Mouse (Mus musculus) c-Kit-negative CD71-positive TER-119-positive erythroid progenitor cells, embryonic 14.5 days (primary cell): ENCODE measurements around the gene Tk1.
"Not testable (repeated sequence)": the region's sequence is repeated elsewhere in the genome, so short reads cannot be mapped to it uniquely, and the experiment has no call there.

Experiments
- DNase-seq: peaks from one replicate; pipeline ENCODE4 v3.0.0-alpha.2; 2013; ENCODE audit warnings: low read depth, low spot score

Gene Tk1

DNA sequence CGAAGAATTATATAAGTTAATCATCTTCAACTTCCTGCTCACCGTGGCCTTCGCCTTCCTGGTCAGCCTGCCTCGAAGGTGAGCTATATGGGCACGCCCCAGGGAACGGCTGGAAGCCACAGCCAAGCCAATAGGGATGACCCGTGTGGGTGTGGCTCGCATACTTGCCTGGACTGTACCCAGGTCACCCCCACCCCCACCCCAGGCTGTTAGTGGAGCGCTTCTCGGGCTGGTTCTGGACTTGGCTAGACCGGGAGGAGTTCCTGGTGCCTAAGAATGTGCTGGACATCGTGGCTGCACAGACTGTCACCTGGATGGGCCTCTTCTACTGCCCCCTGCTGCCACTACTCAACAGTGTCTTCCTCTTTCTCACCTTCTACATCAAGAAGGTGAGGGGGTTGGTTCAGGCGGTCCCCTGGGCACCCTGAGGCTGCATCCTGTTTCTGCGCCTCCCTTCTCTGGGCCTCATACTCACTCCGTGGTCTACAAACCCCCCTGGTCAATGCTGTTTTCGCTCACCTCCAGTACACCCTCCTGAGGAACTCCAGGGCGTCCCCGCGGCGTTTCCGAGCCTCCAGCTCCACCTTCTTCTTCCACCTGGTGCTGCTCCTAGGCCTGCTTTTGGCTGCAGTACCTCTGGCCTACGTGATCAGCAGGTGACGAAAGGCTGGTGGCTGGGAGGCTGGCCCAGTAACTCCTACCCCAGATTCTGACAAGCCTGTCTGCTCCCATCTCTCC lies 35.0 kb downstream of the Tk1 start:
- peak; percentile 63 for DNase-seq

GRCm38 (mm10) chr11:117790286-117790685 lies 35.6 kb downstream of the Tk1 start:
- DNase-seq = peak; percentile 73

- not testable (repeated sequence) for DNase-seq
Measured at GRCm38 (mm10) chr11:117788481-117788880, 37.4 kb downstream of the Tk1 start.

GRCm38 (mm10) chr11:117786294-117786693 lies 39.6 kb downstream of the Tk1 start:
- no peak for DNase-seq

- DNase-seq = no peak
Measured at GRCm38 (mm10) chr11:117783683-117784309, 42.1 kb downstream of the Tk1 start.

DNA sequence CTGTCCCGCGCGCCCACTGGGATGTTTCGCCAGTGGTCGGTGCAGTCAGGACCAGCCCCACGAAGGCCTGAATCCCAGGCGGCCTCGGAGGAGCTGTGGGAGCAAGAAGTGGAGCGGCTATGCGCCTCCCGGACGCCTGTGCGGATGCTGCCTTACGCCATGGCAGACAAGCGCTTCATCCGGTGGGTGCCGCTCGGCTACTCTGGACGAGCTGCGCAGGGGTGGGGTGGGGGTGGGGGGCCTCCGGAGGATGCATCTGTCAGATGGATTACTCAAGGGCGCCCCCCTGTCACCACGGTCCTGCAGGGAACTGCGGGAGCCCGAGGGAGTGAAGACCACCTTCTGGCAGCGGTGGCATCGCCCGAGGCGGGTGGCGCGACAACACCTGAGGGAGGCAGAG lies 42.8 kb downstream of the Tk1 start:
- no peak for DNase-seq

- no peak for DNase-seq
Measured at GRCm38 (mm10) chr11:117782705-117783034, 43.2 kb downstream of the Tk1 start.

- DNase-seq = no peak
Measured at GRCm38 (mm10) chr11:117781993-117782704, 43.7 kb downstream of the Tk1 start, which contains the start of the genes Tmc8 and Tmc6. TSS of gene Tmc8 (plus strand) at chr11:117782076. TSS of gene Tmc6 (minus strand) at chr11:117782198.

DNA sequence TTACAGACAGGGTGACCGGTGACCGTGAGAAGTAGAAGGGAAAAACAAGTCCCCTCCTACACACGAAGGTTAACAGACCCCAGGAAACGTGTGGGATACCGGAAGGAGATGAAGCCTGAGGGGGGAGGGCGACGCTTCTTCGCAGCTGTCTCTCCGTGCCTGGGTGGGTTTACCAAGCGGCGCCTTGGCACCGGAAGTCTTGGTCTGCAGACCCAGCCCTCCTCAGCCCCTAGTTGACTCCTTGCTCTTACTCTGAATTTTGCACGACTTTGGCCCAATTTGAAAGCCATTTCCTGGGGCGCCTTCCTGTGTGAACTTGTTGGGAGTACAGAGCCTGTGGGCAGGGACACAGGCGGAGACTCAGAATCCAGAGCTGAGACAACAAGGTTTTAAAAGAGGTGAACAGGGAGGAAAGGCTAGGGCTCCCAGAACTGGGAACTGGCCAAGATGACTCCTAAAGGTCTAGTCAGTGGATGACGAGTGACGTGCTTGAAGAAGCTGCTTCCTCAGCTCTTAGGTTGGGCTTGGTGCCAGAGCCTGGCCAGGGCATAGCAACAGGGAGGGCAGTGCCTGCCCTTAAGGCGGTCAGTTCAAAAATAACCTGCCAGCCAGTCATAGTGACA lies 44.6 kb downstream of the Tk1 start:
- peak; percentile 57 for DNase-seq

- DNase-seq = peak; percentile 91
Measured at GRCm38 (mm10) chr11:117780582-117781111, 45.2 kb downstream of the Tk1 start.

GRCm38 (mm10) chr11:117780199-117780515 lies 45.7 kb downstream of the Tk1 start:
- no peak for DNase-seq

DNA sequence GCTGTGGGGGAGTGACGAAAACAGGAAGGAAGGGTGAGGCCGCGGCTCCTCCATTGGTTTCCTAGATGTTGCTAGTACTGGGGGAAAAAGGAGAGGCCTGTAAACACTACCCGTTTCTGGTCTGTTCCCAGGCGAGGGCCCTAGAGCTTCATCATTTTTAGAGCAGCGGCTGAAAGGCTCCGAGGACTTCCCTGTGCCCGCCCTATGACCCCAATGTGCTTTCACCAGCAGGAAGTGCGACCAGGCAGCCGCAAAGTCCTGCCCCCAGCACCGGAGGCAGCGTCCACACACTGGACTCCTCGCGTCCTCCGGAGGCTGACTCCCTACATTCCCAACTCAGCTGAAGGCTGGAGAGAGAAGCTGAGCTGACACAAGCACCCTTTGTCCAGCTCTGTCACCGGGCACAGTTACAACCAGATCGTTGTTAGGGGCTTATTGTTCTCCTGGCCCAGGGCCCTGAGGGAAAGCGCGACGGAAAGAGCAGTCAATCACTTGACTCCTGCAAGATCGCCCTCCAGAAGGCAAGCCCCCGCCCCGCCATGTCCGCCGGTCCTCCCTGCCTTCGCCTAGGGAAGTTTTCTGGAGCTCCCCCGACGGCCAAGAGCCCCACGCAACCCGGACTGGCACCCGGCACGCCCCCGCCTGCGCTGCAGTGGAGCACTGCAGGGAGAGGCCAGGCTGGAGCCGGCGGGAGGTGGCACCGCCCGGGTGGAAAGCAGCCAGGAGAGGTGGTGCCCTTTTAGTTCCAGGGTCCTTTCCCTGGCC lies 46.3 kb downstream of the Tk1 start:
- no peak for DNase-seq

DNA sequence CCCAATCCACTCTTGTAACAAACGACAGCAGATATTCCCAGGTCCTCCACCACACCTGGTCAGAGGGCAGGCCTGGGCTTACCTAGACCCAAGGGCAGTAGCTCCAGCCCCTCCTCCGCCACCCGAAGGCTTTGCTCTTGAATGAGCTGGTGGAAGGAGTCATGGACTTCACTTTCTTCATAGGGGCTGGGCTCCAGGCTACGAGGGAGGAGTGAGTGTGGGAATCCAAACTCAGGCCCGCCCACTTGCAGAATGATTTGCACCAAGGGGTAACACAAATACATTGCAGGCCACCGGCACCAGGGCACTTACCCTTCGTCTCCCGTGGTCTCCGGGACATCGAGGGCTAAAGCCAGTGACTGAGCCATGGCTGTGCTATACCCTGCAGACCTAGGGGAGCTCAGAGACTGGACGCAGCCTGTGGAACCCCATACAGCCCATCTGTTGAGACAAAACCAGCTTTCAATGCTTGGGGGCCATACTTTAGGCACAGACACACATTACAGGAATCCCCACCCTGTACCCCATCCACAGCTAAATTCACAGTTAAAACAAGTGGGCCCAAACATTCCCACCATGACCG lies 47.0 kb downstream of the Tk1 start:
- no peak for DNase-seq

DNA sequence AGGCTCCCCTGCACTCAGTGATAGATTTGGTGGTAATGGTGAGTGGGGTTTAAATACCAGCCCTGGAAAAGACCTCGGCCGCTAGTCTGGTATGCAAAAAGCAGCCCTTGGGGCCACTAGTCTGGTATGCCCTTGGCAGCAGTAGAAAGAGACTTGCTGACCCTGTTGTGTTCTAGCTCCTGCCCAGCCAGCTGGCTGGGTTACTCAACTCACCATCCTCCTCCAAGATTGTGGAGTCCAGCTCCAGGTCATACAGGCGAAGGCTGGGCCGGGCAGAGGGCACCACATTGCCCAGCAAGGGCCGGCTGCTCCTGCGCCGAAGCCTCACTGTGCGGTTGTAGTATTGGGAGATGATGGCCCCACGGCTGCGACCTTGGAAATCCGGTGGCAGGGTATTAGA lies 47.9 kb downstream of the Tk1 start:
- DNase-seq = no peak

GRCm38 (mm10) chr11:117777111-117777510 lies 48.8 kb downstream of the Tk1 start:
- DNase-seq = no peak

- no peak for DNase-seq
Measured at GRCm38 (mm10) chr11:117776085-117776792, 49.7 kb downstream of the Tk1 start.

- no peak for DNase-seq
Measured at GRCm38 (mm10) chr11:117775540-117775939, 50.4 kb downstream of the Tk1 start.

- no peak for DNase-seq
Measured at GRCm38 (mm10) chr11:117774925-117775324, 51.0 kb downstream of the Tk1 start.

GRCm38 (mm10) chr11:117772352-117772751 lies 53.5 kb downstream of the Tk1 start:
- DNase-seq = no peak

- DNase-seq = no peak
Measured at GRCm38 (mm10) chr11:117770407-117770806, 55.5 kb downstream of the Tk1 start.
